Mouse (Mus musculus) erythroblast, embryonic 14.5 days (primary cell): ENCODE measurements around the gene Arhgap4.

Experiments used
- GATA1 ChIP-seq: IDR thresholded peaks from 2 replicates; pipeline ENCODE4 v1.6.1; 2012; ENCODE audit warnings: low read length, inconsistent platforms, mixed read lengths
- TAL1 ChIP-seq: IDR thresholded peaks from 3 replicates; pipeline ENCODE4 v1.6.1; 2012; ENCODE audit warnings: low read length, inconsistent platforms, mixed read lengths

- TF ChIP-seq TAL1 (peak; percentile 63), GATA1 (peak; percentile 44; the same call in 1 of the 2 replicates)
These were observed 53.8 kb downstream of the Arhgap4 start for GRCm38 (mm10) chrX:73867852-73868251.
